Mouse (Mus musculus): ENCODE data around the gene Oas1c. TPM values are rescaled to one million over a fixed set of nuclear protein-coding genes. Genes with fewer than 3 reads are reported as not detected.

Gene Oas1c
- polyA plus RNA-seq, 1 experiment, result 6.2 TPM

- H3K27ac ChIP-seq (ENCODE audit: insufficient read depth, low read length), result no peak overlapping the region
- no peaks in the 10 kb centered on the region for H3K27me3 ChIP-seq (ENCODE audit: control insufficient read depth, insufficient read depth, low read length)
- TF ChIP-seq CTCF (IDR thresholded peaks at IDR 0.05; ENCODE audit: extremely low read depth, insufficient read depth, insufficient read length, insufficient replicate concordance) (no peak), POLR2A (IDR thresholded peaks at IDR 0.05; ENCODE audit: low read depth, low read length) (no peak)
- no peak for DNase-seq (ENCODE audit: low read depth in 1 of 2, low spot score in 2 of 2)
- no peaks in the 10 kb centered on the region for H3K4me1 ChIP-seq (ENCODE audit: control insufficient read depth, insufficient read depth, insufficient read length)
- WGBS, result 4% methylated on average over 3 of the region's 3 CpGs
- no peaks in the 10 kb centered on the region for H3K36me3 ChIP-seq (ENCODE audit: control insufficient read depth, insufficient read depth, low read length)
- no peak overlapping the region for H3K4me3 ChIP-seq (ENCODE audit: extremely low read depth, insufficient read depth, insufficient read length)
Observed at GRCm38 (mm10) chr5:120787042-120787441, 25.3 kb downstream of the Oas1c start.

GRCm38 (mm10) chr5:120782446-120782845 is 29.9 kb downstream of the Oas1c start:
- no peak for TF ChIP-seq CTCF (IDR thresholded peaks at IDR 0.05; ENCODE audit: extremely low read depth, insufficient read depth, insufficient read length, insufficient replicate concordance)
- 86% methylated on average over 2 of the region's 2 CpGs for WGBS
- H3K27ac ChIP-seq (ENCODE audit: insufficient read depth, low read length), result no peak overlapping the region
- peaks cover 5% of the 10 kb centered on the region; the same call in 1 of the 2 replicates for H3K4me1 ChIP-seq (ENCODE audit: control insufficient read depth, insufficient read depth, insufficient read length)
- H3K36me3 ChIP-seq (ENCODE audit: control insufficient read depth, insufficient read depth, low read length), result no peaks in the 10 kb centered on the region
- DNase-seq (ENCODE audit: low read depth in 1 of 2, low spot score in 2 of 2), result no peak
- no peaks in the 10 kb centered on the region for H3K27me3 ChIP-seq (ENCODE audit: control insufficient read depth, insufficient read depth, low read length)
- no peak overlapping the region for H3K4me3 ChIP-seq (ENCODE audit: extremely low read depth, insufficient read depth, insufficient read length)

GRCm38 (mm10) chr5:120781646-120782045 is 30.7 kb downstream of the Oas1c start:
- no peaks in the 10 kb centered on the region for H3K27me3 ChIP-seq (ENCODE audit: control insufficient read depth, insufficient read depth, low read length)
- peaks cover 11% of the 10 kb centered on the region; the same call in 1 of the 2 replicates for H3K4me1 ChIP-seq (ENCODE audit: control insufficient read depth, insufficient read depth, insufficient read length)
- H3K4me3 ChIP-seq (ENCODE audit: extremely low read depth, insufficient read depth, insufficient read length), result no peak overlapping the region
- whole genome bisulfite sequencing, result 100% methylated on average over 1 of the region's 1 CpGs
- H3K36me3 ChIP-seq (ENCODE audit: control insufficient read depth, insufficient read depth, low read length), result no peaks in the 10 kb centered on the region
- no peak for DNase-seq (ENCODE audit: low read depth in 1 of 2, low spot score in 2 of 2)
- H3K27ac ChIP-seq (ENCODE audit: insufficient read depth, low read length), result no peak overlapping the region
- TF ChIP-seq CTCF (IDR thresholded peaks at IDR 0.05; ENCODE audit: extremely low read depth, insufficient read depth, insufficient read length, insufficient replicate concordance) (no peak), POLR2A (IDR thresholded peaks at IDR 0.05; ENCODE audit: low read depth, low read length) (no peak)

- H3K4me3 ChIP-seq (ENCODE audit: extremely low read depth, insufficient read depth, insufficient read length), result no peak overlapping the region
- TF ChIP-seq POLR2A (IDR thresholded peaks at IDR 0.05; ENCODE audit: low read depth, low read length) (no peak), CTCF (IDR thresholded peaks at IDR 0.05; ENCODE audit: extremely low read depth, insufficient read depth, insufficient read length, insufficient replicate concordance) (no peak)
- H3K27ac ChIP-seq (ENCODE audit: insufficient read depth, low read length), result no peak overlapping the region
- DNase-seq (ENCODE audit: low read depth in 1 of 2, low spot score in 2 of 2), result no peak
- peaks cover 26% of the 10 kb centered on the region; the same call in 1 of the 2 replicates for H3K4me1 ChIP-seq (ENCODE audit: control insufficient read depth, insufficient read depth, insufficient read length)
- no peaks in the 10 kb centered on the region for H3K36me3 ChIP-seq (ENCODE audit: control insufficient read depth, insufficient read depth, low read length)
- WGBS, result 18% methylated on average over 3 of the region's 3 CpGs
- no peaks in the 10 kb centered on the region for H3K27me3 ChIP-seq (ENCODE audit: control insufficient read depth, insufficient read depth, low read length)
Observed at GRCm38 (mm10) chr5:120779922-120780321, 32.4 kb downstream of the Oas1c start.

GRCm38 (mm10) chr5:120778941-120779340 is 33.4 kb downstream of the Oas1c start:
- 26% methylated on average over 2 of the region's 2 CpGs for WGBS

GRCm38 (mm10) chr5:120777478-120777877 is 34.8 kb downstream of the Oas1c start, which contains the start of gene Oas3:
Oas3 (minus strand) TSS chr5:120777661.
- no peak for TF ChIP-seq CTCF (IDR thresholded peaks at IDR 0.05; ENCODE audit: extremely low read depth, insufficient read depth, insufficient read length, insufficient replicate concordance)
- TF ChIP-seq POLR2A (IDR thresholded peaks at IDR 0.05; ENCODE audit: low read depth, low read length), result no peak
- H3K4me1 ChIP-seq (ENCODE audit: control insufficient read depth, insufficient read depth, insufficient read length), result peaks cover 28% of the 10 kb centered on the region; the same call in 1 of the 2 replicates
- DNase-seq (ENCODE audit: low read depth in 1 of 2, low spot score in 2 of 2), result no peak
- WGBS, result 7% methylated on average over 9 of the region's 9 CpGs
- peak within 1 kb of the TSS; percentile 56 for H3K4me3 ChIP-seq (ENCODE audit: extremely low read depth, insufficient read depth, insufficient read length)
- H3K36me3 ChIP-seq (ENCODE audit: control insufficient read depth, insufficient read depth, low read length), result no peaks in the 10 kb centered on the region
- H3K27me3 ChIP-seq (ENCODE audit: control insufficient read depth, insufficient read depth, low read length), result no peaks in the 10 kb centered on the region
- H3K27ac ChIP-seq (ENCODE audit: insufficient read depth, low read length), result peak within 1 kb of the TSS; percentile 41; the same call in 1 of the 2 replicates

More at GRCm38 (mm10) chr5:120778941-120779340, 33.4 kb downstream of the Oas1c start:
- Histone ChIP-seq H3K27ac (ENCODE audit: insufficient read depth, low read length) (no peak overlapping the region), H3K36me3 (ENCODE audit: control insufficient read depth, insufficient read depth, low read length) (no peaks in the 10 kb centered on the region), H3K27me3 (ENCODE audit: control insufficient read depth, insufficient read depth, low read length) (no peaks in the 10 kb centered on the region), H3K4me3 (ENCODE audit: extremely low read depth, insufficient read depth, insufficient read length) (no peak overlapping the region), H3K4me1 (ENCODE audit: control insufficient read depth, insufficient read depth, insufficient read length) (peaks cover 28% of the 10 kb centered on the region; the same call in 1 of the 2 replicates)
- TF ChIP-seq CTCF (IDR thresholded peaks at IDR 0.05; ENCODE audit: extremely low read depth, insufficient read depth, insufficient read length, insufficient replicate concordance) (no peak), POLR2A (IDR thresholded peaks at IDR 0.05; ENCODE audit: low read depth, low read length) (no peak)
- DNase-seq (ENCODE audit: low read depth in 1 of 2, low spot score in 2 of 2), result no peak

- Histone ChIP-seq H3K36me3 (ENCODE audit: control insufficient read depth, insufficient read depth, low read length) (no peaks in the 10 kb centered on the region), H3K4me1 (ENCODE audit: control insufficient read depth, insufficient read depth, insufficient read length) (peaks cover 28% of the 10 kb centered on the region; the same call in 1 of the 2 replicates), H3K27ac (ENCODE audit: insufficient read depth, low read length) (peak overlapping the region; percentile 41; the same call in 1 of the 2 replicates), H3K27me3 (ENCODE audit: control insufficient read depth, insufficient read depth, low read length) (no peaks in the 10 kb centered on the region), H3K4me3 (ENCODE audit: extremely low read depth, insufficient read depth, insufficient read length) (peak overlapping the region; percentile 56)
- TF ChIP-seq POLR2A (IDR thresholded peaks at IDR 0.05; ENCODE audit: low read depth, low read length), result no peak
- no peak for TF ChIP-seq CTCF (IDR thresholded peaks at IDR 0.05; ENCODE audit: extremely low read depth, insufficient read depth, insufficient read length, insufficient replicate concordance)
- no peak for DNase-seq (ENCODE audit: low read depth in 1 of 2, low spot score in 2 of 2)
- WGBS, result 67% methylated on average over 5 of the region's 5 CpGs
Observed at GRCm38 (mm10) chr5:120776801-120777200, 35.5 kb downstream of the Oas1c start.
